Mouse (Mus musculus) megakaryocyte progenitor cell, adult 5-6 weeks (primary cell): Measurements from ENCODE around the gene Gm17324. TPM values are rescaled to one million over a fixed set of nuclear protein-coding genes. Genes with fewer than 3 reads are reported as not detected.

ENCODE experiments used
- ATAC-seq: replicated peaks from 2 replicates; pipeline ENCODE4 v1.8.0; 2016; ENCODE audit warnings: mild to moderate bottlenecking, moderate TSS enrichment, inconsistent platforms; ENCODE audit not compliant: poor library complexity
- total RNA-seq, 2 experiments: library from RNA; stranded (forward) in 1 of 2; stranded (reverse) in 1 of 2; fragments of 157-497, 149-512 nt in 1 of 2; fragments of 200-1000 nt in 1 of 2; gene quantifications; 2 replicates each; pipeline versions ENCODE4 v1.2.3 to v1.2.4; 2015 to 2017

The Gm17324 gene
- total RNA-seq, 2 experiments from 2014 or later: not detected

DNA sequence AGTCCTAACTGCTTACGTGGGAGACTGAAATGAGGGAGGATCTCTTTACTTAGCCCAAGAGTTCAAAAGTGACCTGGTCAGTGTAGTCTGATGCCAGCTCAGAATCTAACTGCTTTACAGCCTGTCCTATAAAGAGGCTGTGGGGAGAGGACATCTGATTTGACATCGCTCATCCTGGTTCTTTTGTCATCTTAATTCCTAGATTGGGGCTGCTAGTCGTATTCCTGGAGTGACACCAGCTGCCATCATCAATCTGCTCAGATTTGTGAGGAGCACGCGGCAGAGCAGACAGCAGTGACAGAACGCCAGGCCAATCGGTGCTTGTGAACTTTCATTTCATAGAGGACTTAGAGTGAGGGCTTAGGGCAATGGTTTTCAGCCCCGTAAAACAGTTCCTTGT is 25.0 kb upstream of the Gm17324 start:
- no peak for ATAC-seq

DNA sequence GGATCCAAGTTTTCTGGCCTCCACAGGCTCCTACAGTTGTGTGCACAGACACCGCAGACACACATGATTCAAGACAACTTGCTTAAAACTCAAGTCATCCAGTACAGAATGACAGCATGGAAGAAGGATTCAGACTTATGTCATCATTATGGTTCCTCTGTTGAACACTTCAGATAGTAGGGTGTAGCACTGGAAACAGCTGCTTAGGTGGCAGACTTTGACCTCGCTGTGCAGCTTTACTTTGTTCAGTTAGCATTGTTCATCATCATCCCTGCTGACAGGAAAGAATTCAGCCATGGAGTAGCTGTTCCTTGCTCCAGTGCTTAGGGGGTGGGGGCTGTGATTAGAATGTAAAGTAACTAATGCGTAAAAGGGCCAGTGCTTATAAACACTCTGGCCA is 17.1 kb upstream of the Gm17324 start:
- ATAC-seq: no peak

DNA sequence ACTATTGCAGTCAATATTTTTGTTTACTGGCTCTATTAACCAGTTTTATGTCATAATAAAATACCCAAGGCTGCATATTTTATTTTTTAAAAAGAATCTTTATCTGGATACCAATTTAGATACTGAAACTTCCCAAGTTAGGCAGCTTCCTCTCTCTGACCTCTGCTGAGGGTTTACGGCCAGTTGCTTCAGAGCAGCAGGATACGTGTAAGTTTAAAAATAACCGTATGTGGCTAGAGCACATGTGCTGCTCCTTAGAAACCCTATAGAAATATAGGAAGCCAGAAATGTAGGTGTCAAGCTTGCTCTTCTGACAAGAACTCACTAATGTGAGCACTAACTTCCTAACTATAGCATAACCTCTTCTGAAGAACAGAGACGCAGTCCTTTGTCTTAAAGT is 14.8 kb upstream of the Gm17324 start:
- ATAC-seq: peak; percentile 91

DNA sequence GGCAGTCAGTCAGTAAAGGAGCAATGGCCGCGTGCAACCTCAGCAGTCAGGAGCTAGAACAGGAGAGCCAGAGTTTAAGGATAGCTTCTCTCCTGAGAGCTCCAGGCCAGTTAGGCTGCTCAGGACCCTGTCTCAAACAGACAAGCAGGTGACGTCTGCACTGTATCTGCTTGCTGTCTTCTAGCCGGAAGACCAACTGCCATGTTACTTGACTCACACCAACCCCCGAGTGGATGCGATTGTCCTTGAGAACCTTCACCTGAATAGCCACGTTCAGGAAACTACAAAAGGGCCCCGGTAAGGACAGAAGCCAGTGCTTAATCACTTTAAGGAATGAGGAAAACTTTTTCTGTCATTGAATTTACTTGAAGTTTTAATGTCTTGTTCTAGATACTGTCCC is 8.4 kb upstream of the Gm17324 start:
- no peak for ATAC-seq

DNA sequence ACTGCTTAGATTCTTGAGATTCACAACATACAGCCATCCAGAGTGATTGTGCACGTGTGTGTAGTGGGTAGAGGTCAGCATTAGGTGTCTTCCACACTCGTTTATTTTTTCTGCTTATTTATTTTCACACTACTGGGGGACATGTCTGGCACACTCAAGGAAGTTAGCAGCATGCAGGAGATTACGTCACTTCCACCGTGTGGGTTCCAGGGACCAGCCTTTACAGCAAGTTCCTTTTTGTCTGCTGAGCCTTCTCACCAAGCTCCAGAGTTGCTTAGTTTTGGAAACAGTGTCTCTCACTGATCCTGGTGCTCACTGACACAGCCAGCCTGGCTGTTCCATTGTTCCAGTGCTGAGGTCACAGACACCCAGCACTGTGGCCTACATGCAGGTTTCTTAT is 2.8 kb upstream of the Gm17324 start:
- ATAC-seq: peak; percentile 62

DNA sequence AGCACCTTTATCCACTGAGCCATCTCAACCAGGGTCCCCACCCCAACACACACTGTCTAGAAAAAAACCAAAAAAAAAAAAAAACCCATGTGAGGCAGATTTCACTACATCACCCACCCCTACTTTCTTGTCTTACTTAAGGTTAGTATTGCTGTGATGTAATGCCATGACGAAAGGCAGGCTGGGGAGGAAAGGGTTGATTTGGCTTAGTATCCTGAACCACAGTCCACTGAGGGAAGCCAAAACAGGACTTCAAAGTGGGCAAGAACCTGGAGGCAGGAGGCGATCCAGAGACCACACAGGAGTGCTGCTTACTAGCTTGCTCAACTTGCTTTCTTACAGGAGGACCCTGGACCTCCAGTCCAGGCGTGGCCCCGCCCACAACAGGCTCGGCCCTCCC is 1.8 kb upstream of the Gm17324 start:
- peak; percentile 25; the same call in 1 of the 2 replicates for ATAC-seq

DNA sequence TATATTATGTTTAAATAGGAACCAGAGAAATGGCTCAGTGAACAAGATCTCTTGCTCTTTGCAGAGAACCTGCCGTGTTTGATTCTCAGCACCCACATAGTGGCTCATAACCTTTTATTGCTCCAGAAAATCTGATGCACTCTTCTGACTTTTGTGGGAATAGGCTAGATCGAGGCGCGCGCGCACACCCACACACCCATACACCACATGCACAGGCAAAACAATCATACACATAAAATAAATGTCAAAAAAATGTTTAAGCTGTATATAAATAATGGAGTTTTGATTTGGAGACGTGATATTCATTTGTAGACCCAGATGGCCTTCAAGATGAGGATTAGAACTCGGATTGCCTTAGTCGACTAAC is 997 bp downstream of the Gm17324 start:
- no peak for ATAC-seq

DNA sequence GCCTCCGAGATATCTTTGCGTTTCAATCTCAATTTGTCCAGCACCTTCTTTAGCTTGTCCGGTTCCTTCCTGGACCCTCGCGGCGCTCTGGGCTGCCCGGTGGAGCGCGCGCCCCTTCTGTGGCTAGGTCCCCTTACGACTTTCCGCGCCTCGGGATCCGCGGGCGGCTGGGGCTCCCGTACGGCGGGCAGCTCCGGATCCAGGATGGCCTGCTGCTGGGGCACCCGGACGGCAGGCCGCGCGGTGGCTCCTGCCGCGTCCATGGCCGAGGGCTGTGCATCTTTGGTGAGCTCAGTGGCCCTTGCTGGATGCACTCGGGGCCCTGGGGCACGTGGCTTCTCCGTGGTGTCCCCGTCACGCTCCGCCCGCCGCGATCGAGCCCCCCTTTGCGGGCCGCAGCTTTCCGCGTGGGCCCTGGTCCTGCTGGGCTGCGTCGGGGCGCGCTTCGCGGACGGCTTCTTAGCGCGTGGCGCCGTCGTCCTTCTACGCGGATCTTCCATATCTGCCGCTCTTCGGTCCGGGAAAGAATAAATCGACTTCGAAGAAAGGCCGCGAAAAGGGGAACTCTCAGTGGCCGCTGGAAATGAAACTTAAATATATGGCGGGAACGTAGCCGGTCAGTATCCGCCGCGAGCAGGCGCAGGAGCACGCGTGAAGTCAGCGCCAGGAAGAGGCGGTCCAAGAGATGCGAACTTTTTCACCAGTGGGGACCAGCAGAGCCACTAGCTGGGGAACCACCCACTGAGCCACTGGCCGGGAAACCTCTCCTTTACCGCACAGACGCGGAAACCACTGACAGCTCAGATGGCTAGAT is 5.8 kb downstream of the Gm17324 start, which contains the start of gene Cgas:
Gene Cgas (minus strand): TSS at position 659 of the 814 bp plus-strand sequence.
- peak; percentile 75 for ATAC-seq

DNA sequence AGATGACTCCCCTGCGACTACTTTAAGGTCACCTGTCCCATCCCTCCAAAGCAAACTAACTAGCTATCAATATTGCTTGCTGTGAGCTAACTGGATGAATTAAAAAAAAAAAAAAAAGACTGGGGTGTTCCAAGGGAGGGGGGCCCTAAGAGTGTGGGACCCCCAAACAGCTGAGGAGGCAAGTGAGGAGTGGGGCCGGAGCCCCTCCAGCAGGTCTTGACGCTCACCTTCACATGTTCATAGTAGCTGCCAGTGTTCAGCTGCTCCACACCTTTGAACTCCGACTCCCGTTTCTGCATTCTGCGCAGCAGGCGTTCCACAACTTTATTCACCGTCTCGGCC is 6.4 kb downstream of the Gm17324 start:
- ATAC-seq: no peak

DNA sequence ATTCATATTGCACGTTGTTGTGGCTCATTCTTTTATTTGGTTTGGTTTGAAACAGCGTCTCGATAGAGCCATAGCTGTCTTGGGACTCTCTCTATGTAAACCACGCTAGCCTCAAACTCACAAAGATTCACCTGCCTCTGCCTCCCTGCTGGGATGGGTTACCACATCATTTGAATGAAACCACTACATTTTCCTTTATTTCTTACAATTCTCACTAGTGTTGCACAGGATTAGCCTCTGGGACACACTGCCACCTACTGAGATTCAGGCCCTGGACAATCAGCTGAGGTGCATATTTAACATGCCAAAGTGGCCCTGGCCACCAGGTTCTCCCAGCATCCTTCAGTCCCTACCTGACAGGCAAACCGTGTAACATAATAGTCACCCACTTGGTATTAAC is 9.2 kb downstream of the Gm17324 start:
- no peak for ATAC-seq

DNA sequence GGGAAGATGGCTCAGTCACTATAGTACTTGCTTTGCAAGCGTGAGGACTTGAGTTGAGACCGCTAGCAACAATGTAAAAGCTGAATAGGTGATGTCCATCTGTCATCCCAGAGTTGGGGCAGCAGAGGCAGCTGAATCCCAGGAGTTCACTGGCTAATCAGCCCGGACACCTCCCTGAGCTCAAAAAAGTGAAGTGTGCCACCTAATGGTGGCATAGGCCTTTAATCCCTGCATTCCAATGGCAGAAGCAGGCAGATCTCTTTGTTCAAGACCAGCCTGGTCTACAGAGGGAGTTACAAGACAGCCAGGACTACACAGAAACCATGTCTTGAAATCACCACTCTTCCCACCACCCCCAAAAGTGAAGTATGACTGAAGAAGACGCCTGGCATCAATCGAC is 16.1 kb downstream of the Gm17324 start:
- no peak for ATAC-seq

DNA sequence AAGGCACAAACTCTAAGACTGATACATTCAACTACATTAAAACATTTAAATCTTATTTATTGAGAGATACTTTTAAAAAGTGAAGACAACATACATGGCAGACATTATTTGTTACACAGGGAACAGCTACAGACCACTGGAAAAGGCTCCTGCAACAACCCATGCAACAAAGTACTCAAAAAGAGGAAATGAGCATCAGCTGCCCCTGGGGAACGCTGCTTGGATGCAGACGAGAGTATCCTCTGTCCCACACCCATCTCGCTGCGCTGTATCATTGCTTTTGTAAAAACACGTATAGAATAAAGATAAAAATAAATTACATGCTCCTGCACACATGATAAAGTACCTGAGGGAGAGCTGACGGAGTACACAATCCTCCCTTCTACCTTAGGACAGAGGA is 18.1 kb downstream of the Gm17324 start:
- 0 out of 2 replicates have a peak, but pooled peaks have one; percentile 33 for ATAC-seq

DNA sequence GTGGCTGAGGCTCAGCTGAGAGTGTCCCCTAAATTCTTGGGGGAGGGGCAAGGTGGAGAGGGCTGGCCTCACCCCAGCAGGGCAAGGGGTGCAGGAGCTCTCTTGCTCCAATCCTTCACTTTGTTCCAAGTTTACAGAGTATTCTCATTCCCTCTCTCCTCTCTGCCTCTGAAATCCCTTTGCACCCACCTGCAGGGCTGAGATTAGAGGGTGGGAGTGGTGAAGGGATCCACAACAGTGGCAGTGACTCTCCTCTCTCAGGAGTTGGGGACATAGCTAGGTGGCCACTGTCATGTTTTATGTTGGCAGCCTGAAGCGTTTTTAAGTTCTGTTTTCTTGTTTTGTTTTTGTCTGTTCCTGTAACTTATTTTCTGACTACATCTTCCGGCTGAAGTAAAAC is 19.0 kb downstream of the Gm17324 start:
- ATAC-seq: no peak

DNA sequence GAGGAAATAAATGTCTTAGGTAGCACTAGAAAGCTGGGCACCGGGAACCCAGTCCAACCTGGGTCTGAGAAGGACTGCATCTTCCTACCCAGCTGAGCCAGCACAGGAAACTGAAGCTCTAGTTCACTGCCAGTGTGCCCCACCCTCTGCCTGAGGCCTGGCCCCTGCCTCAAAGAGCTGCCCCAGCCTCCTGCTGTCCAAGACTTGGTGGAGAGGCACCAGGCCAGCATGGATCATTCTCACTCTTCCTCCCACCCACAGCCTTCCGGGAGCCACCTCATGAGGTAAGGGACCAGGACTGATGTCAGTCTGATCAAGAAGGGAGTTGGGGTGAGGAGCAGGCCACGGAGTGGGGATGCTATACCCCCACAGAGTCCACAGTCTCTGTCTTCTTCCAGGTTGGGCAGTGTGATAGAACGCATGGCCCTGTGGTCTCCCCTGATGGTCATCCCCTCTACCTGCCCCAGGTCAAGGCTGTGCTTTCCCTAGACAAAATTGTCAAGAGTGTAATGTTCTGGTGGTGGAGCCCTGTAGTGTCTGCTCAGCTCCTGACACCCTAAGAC is 19.6 kb downstream of the Gm17324 start:
- no peak; the same call in 1 of the 2 replicates for ATAC-seq

DNA sequence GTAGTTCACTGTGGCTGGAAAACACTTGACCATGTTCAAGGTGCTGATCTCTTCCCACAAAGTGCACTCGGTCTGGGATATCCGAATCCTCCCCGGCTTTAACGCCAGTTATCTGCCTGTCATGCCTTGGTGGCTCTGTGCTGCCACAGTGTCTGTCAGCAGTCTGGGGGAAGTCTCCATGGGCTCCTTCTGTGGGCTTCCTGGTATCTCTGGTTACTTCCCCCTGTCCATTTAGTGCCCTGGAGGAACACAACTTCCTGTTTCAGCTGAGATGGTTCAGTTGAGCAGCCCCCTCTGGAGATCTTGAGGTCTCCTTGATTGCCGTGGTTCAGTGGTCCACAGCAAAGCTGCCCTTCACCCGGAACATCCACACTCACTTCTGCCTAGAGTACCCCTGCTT is 20.4 kb downstream of the Gm17324 start:
- ATAC-seq: peak; percentile 87

DNA sequence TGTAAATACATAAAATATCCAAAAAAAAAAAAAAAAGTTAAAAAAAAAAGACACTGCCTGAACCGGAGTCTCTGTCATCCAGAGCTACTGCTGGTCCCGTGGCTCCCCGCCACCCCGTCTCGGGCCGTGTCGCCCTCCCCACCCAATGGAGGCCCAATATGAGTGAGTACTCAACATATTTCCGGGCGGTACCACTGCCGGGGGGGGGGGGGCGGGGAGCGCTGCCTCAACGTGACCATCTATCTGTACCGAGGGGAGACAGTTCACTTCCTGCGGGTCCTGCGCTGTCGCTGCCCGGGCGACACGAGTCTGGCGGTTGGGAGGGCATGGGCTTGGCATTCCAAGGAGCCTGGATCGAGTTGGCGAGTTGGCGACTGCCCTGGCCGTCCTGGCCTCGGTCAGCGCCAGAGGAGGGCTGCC is 21.2 kb downstream of the Gm17324 start:
- peak; percentile 63 for ATAC-seq

DNA sequence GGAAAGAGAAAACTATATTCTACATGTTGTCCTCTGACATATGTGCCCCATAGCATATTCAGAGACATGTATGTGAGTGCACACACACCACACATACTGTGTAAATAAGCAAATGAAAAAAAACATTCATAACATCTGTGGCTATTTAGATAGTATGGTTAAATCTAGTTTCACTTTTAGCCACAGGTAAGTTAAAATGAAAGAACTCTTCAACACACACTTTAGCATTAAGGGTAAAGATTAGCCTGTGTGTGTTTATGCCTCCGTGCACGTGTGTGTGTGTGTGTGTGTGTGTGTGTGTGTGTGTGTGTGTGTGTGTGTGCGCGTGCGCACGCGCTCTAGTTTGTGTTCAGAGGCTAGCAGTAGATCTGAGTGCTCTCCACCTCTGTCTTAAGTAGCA is 47.0 kb downstream of the Gm17324 start:
- ATAC-seq: no peak

DNA sequence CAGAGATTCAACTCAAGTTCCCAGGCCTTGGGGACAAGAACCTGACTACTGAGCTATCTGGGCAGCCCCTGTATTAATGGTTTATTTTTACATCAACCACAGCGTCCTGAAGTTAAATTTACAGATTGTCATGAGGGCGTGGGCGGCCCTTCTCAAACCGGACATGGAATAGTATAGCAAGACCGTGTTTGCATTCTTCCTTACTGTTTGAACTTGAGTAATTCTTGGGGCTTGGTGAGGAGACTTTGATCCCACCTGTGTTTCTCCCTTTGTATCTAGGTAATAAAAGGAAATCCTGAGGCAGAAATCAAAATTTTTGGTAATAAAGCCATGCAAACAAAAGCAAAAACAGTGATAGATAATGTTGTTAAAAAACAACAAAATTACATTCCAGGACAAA is 48.0 kb downstream of the Gm17324 start:
- no peak for ATAC-seq

Other genes starting within 250 kb of the Gm17324 start
- gene Gsta1, start 218.1 kb downstream of the Gm17324 start, total RNA-seq (2015): not detected in 2 replicates
- gene Gsta1, start 218.1 kb downstream of the Gm17324 start, total RNA-seq (2017): not detected in 2 replicates
- gene Gm3776, start 191.7 kb downstream of the Gm17324 start, total RNA-seq (2015): not detected in 2 replicates
- gene Gm3776, start 191.7 kb downstream of the Gm17324 start, total RNA-seq (2017): not detected in 2 replicates
- not detected in 2 replicates for gene Gm10639, start 158.9 kb downstream of the Gm17324 start, total RNA-seq (2015)
- gene Gm10639, start 158.9 kb downstream of the Gm17324 start, total RNA-seq (2017): not detected in 2 replicates
- gene Omt2a, start 134.0 kb downstream of the Gm17324 start, total RNA-seq (2015): not detected in 2 replicates
- gene Omt2a, start 134.0 kb downstream of the Gm17324 start, total RNA-seq (2017): not detected in 2 replicates
- not detected in 2 replicates for gene Omt2b, start 121.2 kb downstream of the Gm17324 start, total RNA-seq (2015)
- not detected in 2 replicates for gene Omt2b, start 121.2 kb downstream of the Gm17324 start, total RNA-seq (2017)
- not detected in 2 replicates for gene Gsta2, start 93.0 kb downstream of the Gm17324 start, total RNA-seq (2015)
- gene Gsta2, start 93.0 kb downstream of the Gm17324 start, total RNA-seq (2017): not detected in 2 replicates
- gene Dppa5a, start 80.6 kb downstream of the Gm17324 start, total RNA-seq (2015): not detected in 2 replicates
- not detected in 2 replicates for gene Dppa5a, start 80.6 kb downstream of the Gm17324 start, total RNA-seq (2017)
- not detected in 2 replicates for gene Ooep, start 70.1 kb downstream of the Gm17324 start, total RNA-seq (2015)
- not detected in 2 replicates for gene Ooep, start 70.1 kb downstream of the Gm17324 start, total RNA-seq (2017)
- gene Ddx43, start 53.0 kb downstream of the Gm17324 start, total RNA-seq (2015): not detected in 2 replicates
- gene Ddx43, start 53.0 kb downstream of the Gm17324 start, total RNA-seq (2017): 0.07 and 0.29 TPM in 2 replicates
- gene Cgas, start 5.5 kb downstream of the Gm17324 start, total RNA-seq (2015): 21.4 and 23.4 TPM in 2 replicates
- 13.7 and 20.4 TPM in 2 replicates for gene Cgas, start 5.5 kb downstream of the Gm17324 start, total RNA-seq (2017)
- 24.5 and 38.6 TPM in 2 replicates for gene Mto1, start 578 bp downstream of the Gm17324 start, total RNA-seq (2015)
- gene Mto1, start 578 bp downstream of the Gm17324 start, total RNA-seq (2017): 27.1 and 44.0 TPM in 2 replicates
- gene Eef1a1, start 40.4 kb upstream of the Gm17324 start, total RNA-seq (2015): 20,259 and 20,522 TPM in 2 replicates
- gene Eef1a1, start 40.4 kb upstream of the Gm17324 start, total RNA-seq (2017): 11,199 and 11,450 TPM in 2 replicates
- 9.7 and 10.0 TPM in 2 replicates for gene Slc17a5, start 139.3 kb upstream of the Gm17324 start, total RNA-seq (2015)
- 6.6 and 7.0 TPM in 2 replicates for gene Slc17a5, start 139.3 kb upstream of the Gm17324 start, total RNA-seq (2017)
- gene Cd109, start 166.8 kb upstream of the Gm17324 start, total RNA-seq (2015): 0.05 and 0.17 TPM in 2 replicates
- not detected in 2 replicates for gene Cd109, start 166.8 kb upstream of the Gm17324 start, total RNA-seq (2017)